Mouse (Mus musculus) urinary bladder, postnatal 14 days (tissue): ENCODE measurements around the gene Wfdc5.
"Not testable (repeated sequence)": the region's sequence is repeated elsewhere in the genome, so short reads cannot be mapped to it uniquely, and the experiment has no call there.

Experiments used
- DNase-seq: peaks from one replicate; pipeline ENCODE4 v3.0.0; 2021; ENCODE audit warnings: low spot score

The Wfdc5 gene

GRCm38 (mm10) chr2:164182692-164183255, at the start of gene Wfdc5:
Gene Wfdc5, minus strand, starts transcription at chr2:164182742.
- no peak for DNase-seq

DNA sequence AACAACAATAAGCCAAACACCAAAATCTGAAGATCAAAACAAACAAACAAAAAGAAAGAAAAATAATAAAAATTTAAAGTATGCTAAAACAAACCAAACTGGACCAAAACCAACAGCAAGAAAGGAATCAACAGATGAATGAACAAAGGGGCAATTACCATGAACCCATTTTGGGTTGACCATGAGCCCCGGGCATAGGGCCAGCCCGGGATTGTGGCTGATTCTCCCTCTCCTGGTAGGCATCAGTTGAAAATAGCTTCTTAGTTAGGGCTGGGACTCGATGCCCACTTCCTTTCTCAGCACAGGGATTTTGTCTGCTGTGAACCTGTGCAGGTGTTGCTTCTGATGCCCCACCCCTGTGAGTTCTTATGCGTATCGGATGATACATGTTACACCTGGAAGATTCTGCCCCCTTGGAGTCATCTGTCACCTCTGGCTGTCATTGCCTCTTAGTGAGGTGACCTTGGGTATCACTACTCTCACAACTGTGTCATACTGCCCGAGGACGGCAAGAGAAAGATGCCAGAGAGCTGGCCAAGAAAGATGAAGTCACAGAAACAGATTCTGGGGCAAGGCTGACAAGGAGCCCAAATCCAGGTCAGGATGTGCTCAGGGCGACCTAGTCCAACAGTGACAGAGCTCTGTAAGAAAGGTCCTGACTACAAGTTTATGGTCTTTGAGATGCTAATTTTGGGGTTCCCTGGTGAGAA, 46.0 kb upstream of the Wfdc5 start:
- DNase-seq = no peak

DNA sequence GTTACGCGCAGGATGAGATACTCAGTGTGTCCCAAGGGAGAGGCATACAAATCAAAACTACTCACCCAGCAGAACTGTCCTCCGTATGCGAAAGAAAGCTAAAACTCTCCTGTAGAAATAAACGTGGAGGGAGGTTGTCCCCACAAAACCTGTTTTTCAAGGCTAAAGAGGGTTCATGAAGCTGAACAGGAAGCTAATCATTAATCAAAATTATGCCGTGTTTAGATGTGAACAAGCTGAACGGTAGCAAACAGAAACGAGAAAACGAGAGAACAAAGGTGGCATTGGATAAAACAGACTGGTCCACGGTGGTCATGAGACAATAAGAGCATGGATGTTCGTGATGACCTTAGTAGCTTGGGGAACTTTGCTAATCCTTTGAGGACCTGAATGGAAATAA, 39.0 kb upstream of the Wfdc5 start, which contains the start of gene Wfdc15b:
TSS of gene Wfdc15b (minus strand) at position 139 of the 400 bp plus-strand sequence.
- DNase-seq = no peak

GRCm38 (mm10) chr2:164219295-164219694, 36.8 kb upstream of the Wfdc5 start:
- DNase-seq = no peak

DNA sequence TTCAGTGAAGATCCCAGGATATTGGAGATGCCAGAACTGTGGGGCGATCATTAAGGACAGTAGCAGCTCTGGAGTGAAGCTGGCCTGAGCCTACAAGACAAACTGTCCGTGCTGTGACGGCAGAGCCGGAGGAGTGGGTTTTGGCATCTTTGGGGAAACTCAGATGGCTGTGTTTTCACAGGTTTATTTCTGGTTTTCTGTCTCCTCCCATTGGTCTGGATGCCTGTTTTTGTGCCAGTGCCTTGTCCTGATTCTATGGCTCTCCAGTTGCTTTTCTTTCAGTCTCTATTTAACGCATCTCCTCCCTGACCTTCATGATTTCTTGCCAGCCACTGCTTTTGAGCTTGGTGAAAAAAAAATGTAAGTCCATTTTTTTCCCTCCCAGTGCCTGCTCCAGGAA, 30.2 kb upstream of the Wfdc5 start:
- DNase-seq = no peak

DNA sequence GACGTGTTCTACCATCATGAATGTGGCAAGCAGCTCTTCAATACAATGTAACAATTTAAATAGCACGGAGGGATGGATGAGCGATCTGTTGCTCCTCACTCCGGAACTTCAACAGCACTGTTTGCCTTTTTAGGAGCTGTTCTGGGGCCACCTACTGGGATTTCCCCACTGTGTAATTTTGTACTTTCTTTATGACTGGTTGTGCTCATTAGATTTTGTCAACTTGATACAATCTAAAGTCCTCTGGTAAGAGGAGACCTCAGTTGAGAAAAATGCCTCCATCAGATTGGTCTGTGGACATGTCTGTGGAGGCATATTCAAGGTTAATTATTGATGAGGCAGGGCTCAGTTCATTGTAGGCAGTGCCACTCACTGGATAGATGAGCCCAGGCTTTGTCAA, 28.4 kb upstream of the Wfdc5 start:
- no peak for DNase-seq

GRCm38 (mm10) chr2:164206676-164207075, 24.1 kb upstream of the Wfdc5 start:
- DNase-seq = no peak

GRCm38 (mm10) chr2:164206011-164206410, 23.5 kb upstream of the Wfdc5 start:
- DNase-seq = not testable (repeated sequence)

- no peak for DNase-seq
Observed at GRCm38 (mm10) chr2:164199626-164200327, 17.2 kb upstream of the Wfdc5 start, which contains the start of gene Wfdc15a. Gene Wfdc15a, minus strand, starts transcription at chr2:164200130.

- DNase-seq = no peak
Observed at GRCm38 (mm10) chr2:164196700-164196990, 14.1 kb upstream of the Wfdc5 start.

DNA sequence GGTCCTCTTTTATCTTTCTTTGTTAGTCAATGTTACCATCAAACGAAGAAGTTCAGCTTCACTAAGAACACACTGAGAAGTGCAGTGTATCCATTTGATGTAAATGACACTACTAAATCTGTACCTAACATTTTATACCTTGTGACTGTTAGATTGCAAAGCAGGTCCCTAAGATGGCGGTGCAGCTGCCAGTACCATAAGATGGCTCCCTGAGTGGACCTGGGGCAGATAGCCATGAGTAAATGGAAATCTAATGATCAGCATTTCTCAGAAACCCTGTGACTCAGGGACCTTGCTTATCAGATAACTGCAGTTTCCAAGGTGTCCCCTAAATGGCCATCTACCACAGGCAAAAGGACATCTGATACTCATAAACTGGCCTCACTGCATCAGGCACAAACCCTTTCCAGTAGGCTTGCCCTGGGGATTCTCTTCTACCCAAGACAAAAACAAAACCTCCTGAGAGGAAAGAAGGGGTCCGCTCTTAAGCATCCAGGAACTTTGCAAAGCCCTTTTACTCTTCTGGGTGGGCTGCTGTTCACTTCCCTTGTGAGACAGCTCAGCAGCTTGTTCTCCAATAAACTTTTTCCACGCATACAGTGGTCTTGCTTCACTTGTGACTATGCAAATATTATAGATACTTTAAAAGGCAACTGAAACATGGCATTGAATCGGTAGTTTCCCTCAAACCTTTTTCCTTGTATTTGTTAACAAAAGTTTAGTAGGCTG, 13.6 kb upstream of the Wfdc5 start:
- DNase-seq = no peak

DNA sequence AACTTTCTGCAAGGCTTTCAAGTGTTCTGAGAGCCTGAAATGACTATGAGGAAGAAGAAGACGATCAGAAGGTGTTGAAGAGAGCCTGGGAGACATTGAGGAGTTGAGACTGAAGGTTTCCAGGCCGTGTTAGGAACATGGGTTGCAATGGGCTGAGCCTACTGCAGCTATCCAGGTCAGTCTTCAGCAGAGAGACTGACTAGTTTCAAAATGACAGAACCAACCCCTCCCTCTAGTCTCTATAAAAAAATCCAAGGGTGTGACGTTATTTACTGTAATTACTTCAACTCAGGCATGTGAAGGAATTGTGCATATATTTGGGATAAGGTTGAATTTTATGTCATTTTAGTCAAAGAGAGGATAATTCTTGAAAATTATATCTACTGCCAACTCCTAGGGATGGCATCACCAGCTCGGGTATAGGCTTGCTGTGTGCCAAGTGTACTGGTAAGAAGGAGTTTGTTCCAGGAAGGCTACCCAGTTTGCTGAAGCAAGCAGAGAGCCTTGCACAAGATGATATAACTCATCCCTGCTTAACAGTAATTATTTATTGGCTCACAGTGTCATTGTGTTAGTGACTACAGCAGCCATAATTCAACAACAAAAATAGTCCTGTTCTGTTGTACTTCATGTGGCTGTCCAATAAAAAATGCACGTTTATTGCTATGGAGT, 12.6 kb upstream of the Wfdc5 start:
- no peak for DNase-seq

DNA sequence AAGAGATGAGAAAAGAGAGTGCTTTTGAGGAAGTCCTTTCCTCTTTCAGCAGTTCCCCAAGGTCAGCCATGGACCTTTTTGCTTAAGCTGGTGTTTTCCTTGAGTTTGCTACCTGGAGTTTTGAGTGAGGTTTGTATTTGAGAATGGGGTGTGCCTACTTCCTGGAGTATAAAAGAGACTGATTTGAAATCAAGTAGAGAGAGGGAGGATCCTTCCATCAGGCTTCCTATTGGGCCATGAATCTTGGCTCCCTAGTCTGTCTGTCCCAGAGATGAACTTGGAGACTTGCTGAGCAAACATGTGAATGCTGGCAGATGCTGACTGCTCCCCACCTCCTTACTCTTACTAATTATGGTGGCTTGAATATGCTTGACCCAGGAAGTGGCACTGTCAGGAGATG, 9.7 kb upstream of the Wfdc5 start:
- no peak for DNase-seq

DNA sequence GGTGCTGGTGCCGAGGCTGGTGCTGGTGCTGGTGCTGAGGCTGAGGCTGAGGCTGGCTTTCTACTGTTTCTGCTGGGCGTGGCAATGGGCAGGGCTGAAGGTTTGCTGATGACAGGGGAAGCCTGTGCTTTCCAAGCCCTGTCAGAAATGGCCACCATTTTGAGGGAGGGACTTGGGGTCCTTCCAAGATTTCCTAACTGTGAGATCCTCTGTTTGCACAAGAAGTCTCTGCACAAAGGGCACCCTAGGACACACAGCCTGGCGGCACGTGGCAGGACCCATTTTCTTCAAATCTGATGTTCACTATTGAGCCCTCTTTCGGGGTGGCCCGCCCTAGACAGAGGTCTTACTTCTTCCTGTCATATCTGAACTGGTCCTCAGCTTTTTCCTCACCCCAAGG, 8.0 kb upstream of the Wfdc5 start, which contains the start of gene Wfdc12:
TSS of gene Wfdc12 (minus strand) at position 33 of the 400 bp plus-strand sequence.
- DNase-seq = no peak

- no peak for DNase-seq
Observed at GRCm38 (mm10) chr2:164188722-164189121, 6.2 kb upstream of the Wfdc5 start.

DNA sequence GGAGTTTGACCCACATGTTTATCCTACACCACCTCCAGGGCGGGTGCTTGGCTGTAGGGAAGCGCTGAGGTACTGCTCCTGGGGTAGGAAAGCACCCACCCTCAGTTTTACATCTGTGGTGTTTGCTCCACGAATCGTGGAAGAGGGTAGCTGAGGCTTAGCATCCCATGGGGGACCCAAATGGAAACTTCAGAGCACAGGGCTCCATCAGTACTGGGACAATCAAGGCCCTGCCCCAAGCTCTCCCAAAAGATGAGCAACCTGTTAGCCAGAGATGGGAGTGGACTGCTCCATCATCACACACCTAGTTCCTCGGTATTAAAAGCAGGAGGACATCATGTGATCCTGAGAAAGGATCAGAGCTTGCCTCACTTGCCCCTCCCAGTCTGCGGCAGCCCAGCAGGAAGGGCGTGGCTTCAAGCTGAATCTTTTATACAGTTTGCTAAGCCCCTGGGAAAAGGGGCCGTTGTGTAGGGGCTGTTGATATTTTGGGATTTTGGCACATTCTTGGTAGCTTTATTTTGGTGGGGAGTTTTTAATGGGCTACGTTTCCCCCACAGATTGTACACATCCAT, 1.7 kb upstream of the Wfdc5 start:
- DNase-seq = no peak

DNA sequence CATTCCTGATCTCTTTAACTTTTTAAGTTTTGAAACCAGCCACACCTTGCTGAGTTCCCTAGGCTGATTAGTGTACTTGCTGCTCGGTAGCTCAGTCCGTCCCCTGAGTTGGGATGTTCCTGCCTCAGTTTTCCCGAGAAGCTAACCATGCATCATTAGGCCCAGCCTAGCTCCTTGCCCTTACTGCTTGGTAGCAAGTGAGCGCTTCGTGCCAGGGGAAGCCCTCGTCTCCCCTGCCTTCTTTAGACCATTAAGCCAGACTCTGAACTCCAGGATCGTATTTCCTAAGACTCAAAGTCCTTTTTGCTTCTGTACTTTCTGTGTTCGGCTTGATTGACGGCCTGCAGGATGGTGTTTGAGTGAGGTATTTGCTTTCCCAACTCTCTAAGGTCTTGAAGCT, 798 bp upstream of the Wfdc5 start:
- no peak for DNase-seq

GRCm38 (mm10) chr2:164180770-164181169, 1.8 kb downstream of the Wfdc5 start:
- no peak for DNase-seq

DNA sequence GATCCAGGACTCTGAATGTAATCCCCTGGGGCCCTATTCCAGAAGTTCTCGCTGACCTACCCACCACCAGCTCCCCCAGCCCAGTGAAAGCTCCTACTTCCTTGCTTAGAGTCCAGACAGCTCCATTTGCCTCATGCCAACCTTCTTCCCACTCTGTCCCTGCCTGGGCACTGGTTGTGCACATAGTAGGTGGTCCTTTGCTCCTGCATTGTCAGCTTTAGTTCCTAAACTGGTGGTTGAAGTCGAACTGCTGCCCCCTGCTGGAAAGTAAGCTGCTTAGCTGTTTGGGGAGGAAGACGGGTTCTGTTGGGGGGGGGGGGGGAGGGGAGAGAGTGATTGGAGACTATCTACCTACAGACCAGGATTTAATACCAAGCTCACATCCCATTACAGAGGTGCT, 2.4 kb downstream of the Wfdc5 start:
- no peak for DNase-seq

DNA sequence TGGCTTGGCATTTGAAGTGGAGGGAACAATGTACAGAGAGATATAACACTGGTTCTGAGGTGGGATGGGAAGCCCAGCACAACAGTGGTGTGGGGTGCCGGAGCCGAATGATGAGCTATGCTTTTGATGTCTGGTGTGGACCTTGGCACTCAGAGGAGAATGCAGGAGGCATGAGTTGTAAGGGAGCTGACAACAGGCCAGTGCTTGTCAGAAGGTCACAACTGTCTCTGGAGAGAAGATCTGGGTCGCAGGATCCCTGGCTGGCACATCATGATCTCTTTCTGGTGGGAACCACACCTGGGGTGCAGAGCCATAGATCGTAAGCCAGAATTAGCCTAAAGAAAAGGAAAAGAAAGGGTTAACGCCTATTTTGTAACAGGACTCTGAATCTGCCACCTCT, 4.7 kb downstream of the Wfdc5 start:
- no peak for DNase-seq

DNA sequence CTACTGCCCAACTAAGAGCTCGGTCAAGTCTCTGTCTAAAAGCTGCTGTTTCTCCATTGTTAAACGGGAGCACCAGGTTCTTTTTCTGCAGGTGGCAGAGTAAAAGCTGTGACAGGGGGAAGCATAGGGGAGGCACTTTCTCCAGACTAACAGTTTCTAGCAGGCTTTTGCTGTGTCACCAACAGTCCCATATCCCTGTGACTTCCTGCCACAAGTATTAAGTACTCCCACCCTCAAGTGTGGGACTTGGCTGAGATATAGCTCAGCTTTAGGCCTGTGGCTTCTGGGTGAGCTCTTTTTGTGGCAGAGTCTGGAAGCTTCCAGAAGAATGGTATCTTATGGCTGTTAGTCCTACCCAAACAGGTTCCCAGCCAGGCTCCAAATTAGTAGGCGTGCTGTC, 6.7 kb downstream of the Wfdc5 start:
- no peak for DNase-seq
